Mouse (Mus musculus) erythroblast, adult 5-6 weeks (primary cell): ENCODE measurements around the gene Sgpp1. TPM values are rescaled to one million over a fixed set of nuclear protein-coding genes. Genes with fewer than 3 reads are reported as not detected.

ENCODE experiments used
- total RNA-seq, 2 experiments: library from RNA; stranded (forward) in 1 of 2; stranded (reverse) in 1 of 2; fragments of 150-400 nt in 1 of 2; fragments of 200-764, 138-1000 nt in 1 of 2; gene quantifications; 2 replicates each; pipeline versions ENCODE4 v1.2.3 to v1.2.4; 2015 to 2017; ENCODE audit warnings: low replicate concordance in 2 of 2

Gene Sgpp1
- total RNA-seq, 2 experiments from 2014 or later = 31.6 to 44.0 TPM

Other genes starting within 250 kb of the Sgpp1 start
- 25.6 and 47.6 TPM in 2 replicates for gene Ppp2r5e, start 139.5 kb downstream of the Sgpp1 start, total RNA-seq (2015; ENCODE audit: low replicate concordance)
- gene Ppp2r5e, start 139.5 kb downstream of the Sgpp1 start, total RNA-seq (2017; ENCODE audit: low replicate concordance) = 6.4 TPM in 2 replicates
- gene Wdr89, start 66.2 kb downstream of the Sgpp1 start, total RNA-seq (2015; ENCODE audit: low replicate concordance) = 4.8 and 5.0 TPM in 2 replicates
- gene Wdr89, start 66.2 kb downstream of the Sgpp1 start, total RNA-seq (2017; ENCODE audit: low replicate concordance) = 3.7 and 9.8 TPM in 2 replicates
- 10.8 and 11.1 TPM in 2 replicates for gene Syne2, start 82.4 kb upstream of the Sgpp1 start, total RNA-seq (2015; ENCODE audit: low replicate concordance)
- gene Syne2, start 82.4 kb upstream of the Sgpp1 start, total RNA-seq (2017; ENCODE audit: low replicate concordance) = 6.8 and 8.5 TPM in 2 replicates